ENCODE assay signal across 10 mouse cellular contexts in genomic region chr12:111920046-111920445, GRCm38 (mm10). TPM values are rescaled to one million over a fixed set of nuclear protein-coding genes. Genes with fewer than 3 reads are reported as not detected.
DNase-seq lines count a peak whose midpoint lies in the region; ATAC-seq and TF ChIP-seq lines count a peak whose summit lies in the region.
"Had no signal": no experiment of that assay in that cellular context is flagged by ENCODE, and none has a peak within 500 bp of the region (broad histone marks: within the 10 kb centered on the region; RNA-seq: fewer than 3 reads in every experiment).

No protein-coding gene starts in this region.

- no peak overlapping the region for H3K9ac ChIP-seq in intestine, embryonic 16.5 days (ENCODE audit: low read depth, low read length)
- H3K9ac ChIP-seq: neural tube, embryonic 13.5 days had no signal

- H3K27ac ChIP-seq in intestine, embryonic 16.5 days (ENCODE audit: low read length): no peak overlapping the region
- H3K27ac ChIP-seq: neural tube, embryonic 13.5 days had no signal

- peak; percentile 31 for DNase-seq in heart, adult 8-10 months (ENCODE audit: low spot score)
- DNase-seq in heart, postnatal 10 days: no peak
- DNase-seq in brain, embryonic 14.5 days (ENCODE audit: low read depth): peak; percentile 45
- peak; percentile 70 to 75 for DNase-seq in cerebellum, postnatal 36 days
- peak; percentile 41 for DNase-seq in left cerebral cortex, adult 11 months (ENCODE audit: low spot score)
- no peak for DNase-seq in kidney, adult 11 months
- no peak for DNase-seq in embryo, embryonic 11 days

- H3K4me2 ChIP-seq in intestine, embryonic 16.5 days (ENCODE audit: low read depth, low read length): no peak overlapping the region
- H3K4me2 ChIP-seq: neural tube, embryonic 13.5 days had no signal

- no peaks in the 10 kb centered on the region for H3K27me3 ChIP-seq in intestine, embryonic 16.5 days (replicated peaks; ENCODE audit: control insufficient read depth, insufficient read depth, low read length)
- H3K27me3 ChIP-seq: neural tube, embryonic 13.5 days had no signal

- H3K4me3 ChIP-seq in intestine, embryonic 16.5 days (ENCODE audit: low read length): no peak overlapping the region
- H3K4me3 ChIP-seq: erythroblast, embryonic 14.5 days; neural tube, embryonic 13.5 days had no signal

- TF ChIP-seq POLR2A in brain, embryonic 14.5 days (IDR thresholded peaks at IDR 0.05; ENCODE audit: borderline replicate concordance, extremely low read depth, insufficient read depth, insufficient read length, poor library complexity, severe bottlenecking): no peak

- intact Hi-C loops in heart, postnatal 10 days (cut with DNase I): no loop called here

- ATAC-seq in intestine, embryonic 16.5 days: no peak

- H3K4me1 ChIP-seq in intestine, embryonic 16.5 days (ENCODE audit: control insufficient read depth, insufficient read depth, low read length): 0 out of 2 replicates have a peak, but pooled peaks cover 4% of the 10 kb centered on the region

- no peak for TF ChIP-seq CTCF in brain, embryonic 14.5 days (IDR thresholded peaks at IDR 0.05; ENCODE audit: borderline replicate concordance, extremely low read depth, insufficient read depth, insufficient read length)

- 53% methylated on average over 9 of the region's 9 CpGs for WGBS in intestine, embryonic 16.5 days

- no peaks in the 10 kb centered on the region for H3K9me3 ChIP-seq in intestine, embryonic 16.5 days (ENCODE audit: control insufficient read depth, low read length)
- H3K9me3 ChIP-seq: neural tube, embryonic 13.5 days had no signal

- no peaks in the 10 kb centered on the region for H3K36me3 ChIP-seq in intestine, embryonic 16.5 days (ENCODE audit: control insufficient read depth, insufficient read depth, low read length)
- H3K36me3 ChIP-seq: neural tube, embryonic 13.5 days had no signal

RNA-seq across cellular contexts. Expression of gene Ppp1r13b, which starts 12.1 kb away (rescaled TPM):
- 10 to 100 TPM; 16.7 to 20.8 (median 18.6) TPM for total RNA-seq in heart, adult 8-10 months (2022)
- total RNA-seq in heart, postnatal 10 days (2021): 10 to 100 TPM; 23.4 to 26.8 TPM
- 19.4 and 35.7 TPM in 2 replicates for polyA plus RNA-seq in brain, embryonic 14.5 days (2012; rRNA removed)
- polyA plus RNA-seq in intestine, embryonic 16.5 days (2015; fragmentation: Nextera tagmentation; extraction: Ambion mirVana): 5.6 and 7.9 TPM in 2 replicates

RNA-seq across cellular contexts. Expression of gene Atp5mpl, which starts 46.7 kb away (rescaled TPM):
- total RNA-seq in heart, adult 8-10 months (2022): 1,000 to 10,000 TPM; 1,302 to 1,352 (median 1,330) TPM
- total RNA-seq in heart, postnatal 10 days (2021): 1,000 to 10,000 TPM; 1,429 to 1,432 TPM
- 193 and 206 TPM in 2 replicates for polyA plus RNA-seq in brain, embryonic 14.5 days (2012; rRNA removed)
- polyA plus RNA-seq in intestine, embryonic 16.5 days (2015; fragmentation: Nextera tagmentation; extraction: Ambion mirVana): 900 and 957 TPM in 2 replicates

RNA-seq across cellular contexts. Expression of gene Tdrd9, which starts 51.3 kb away (rescaled TPM):
- under 1 TPM; 0.05 to 0.50 (median 0.29) TPM for total RNA-seq in heart, adult 8-10 months (2022)
- total RNA-seq in heart, postnatal 10 days (2021): under 1 TPM; 0.15 to 0.26 TPM
- 0.59 TPM in 2 replicates for polyA plus RNA-seq in brain, embryonic 14.5 days (2012; rRNA removed)
- 0.20 and 0.24 TPM in 2 replicates for polyA plus RNA-seq in intestine, embryonic 16.5 days (2015; fragmentation: Nextera tagmentation; extraction: Ambion mirVana)
- polyA plus RNA-seq: erythroblast, embryonic 14.5 days had no signal

Comparison
In these comparisons a context has a peak if more than half of its experiments do, and no peak if none do; other contexts are left out.
1. DNase-seq: peak in heart, adult 8-10 months (single experiment), brain, embryonic 14.5 days (single experiment), cerebellum, postnatal 36 days (2 of 2) and left cerebral cortex, adult 11 months (single experiment); none in heart, postnatal 10 days (0 of 2), kidney, adult 11 months (single experiment) and embryo, embryonic 11 days (single experiment).